Mouse (Mus musculus) forebrain, embryonic 13.5 days (tissue): ENCODE measurements around the gene Cage1. TPM values are rescaled to one million over a fixed set of nuclear protein-coding genes. Genes with fewer than 3 reads are reported as not detected.

ENCODE experiments used
- ATAC-seq: fragments of 200-750 bp; cut with Nextera tagmentation; 2 replicates; pipeline ENCODE4 v1.8.0; 2017
- H3K27ac ChIP-seq: fragments of 300-500 bp; sonication (generic); 2 replicates; pipeline ENCODE4 v1.5.1; 2015; ENCODE audit warnings: inconsistent platforms, mild to moderate bottlenecking, moderate library complexity
- H3K27me3 ChIP-seq: fragments of 300-500 bp; sonication (generic); 2 replicates; pipeline ENCODE4 v1.6.1; 2015; ENCODE audit warnings: mild to moderate bottlenecking, inconsistent platforms
- H3K36me3 ChIP-seq: fragments of 300-500 bp; sonication (generic); 2 replicates; pipeline ENCODE4 v1.6.1; 2015; ENCODE audit warnings: mild to moderate bottlenecking, inconsistent platforms; ENCODE audit not compliant: poor library complexity, severe bottlenecking
- H3K4me1 ChIP-seq: fragments of 300-500 bp; sonication (generic); 2 replicates; pipeline ENCODE4 v1.6.1; 2015; ENCODE audit warnings: inconsistent platforms
- H3K4me2 ChIP-seq: fragments of 300-500 bp; sonication (generic); 2 replicates; pipeline ENCODE4 v1.6.1; 2015; ENCODE audit warnings: inconsistent platforms, mild to moderate bottlenecking, moderate library complexity
- H3K4me3 ChIP-seq: fragments of 300-500 bp; sonication (generic); 2 replicates; pipeline ENCODE4 v1.5.1; 2015; ENCODE audit warnings: mild to moderate bottlenecking, inconsistent platforms
- H3K9ac ChIP-seq: fragments of 300-500 bp; sonication (generic); 2 replicates; pipeline ENCODE4 v1.6.1; 2015; ENCODE audit warnings: mild to moderate bottlenecking, inconsistent platforms
- H3K9me3 ChIP-seq: fragments of 300-500 bp; sonication (generic); replicated peaks from 2 replicates; pipeline ENCODE4 v1.6.1; 2016; ENCODE audit warnings: inconsistent platforms
- WGBS: fragments of 180-500 bp; shearing (Covaris S2); methylation state at CpG from one replicate; pipeline ENCODE4 v1.1.7; 2015; 5-methylcytosine and 5-hydroxymethylcytosine counted together
- microRNA-seq: library from miRNA; unstranded; fragments of <30 nt; microRNA quantifications from one replicate; pipeline ENCODE4, GENCODE M21; 2016
- polyA plus RNA-seq: library from polyadenylated mRNA; unstranded; fragments of >200 nt; fragmentation: Nextera tagmentation; extraction: Ambion mirVana; gene quantifications from 2 replicates; pipeline ENCODE4 v1.2.1, GENCODE M21; 2015

The Cage1 gene
- polyA plus RNA-seq, 1 experiment from 2014 or later: 1.2 TPM

DNA sequence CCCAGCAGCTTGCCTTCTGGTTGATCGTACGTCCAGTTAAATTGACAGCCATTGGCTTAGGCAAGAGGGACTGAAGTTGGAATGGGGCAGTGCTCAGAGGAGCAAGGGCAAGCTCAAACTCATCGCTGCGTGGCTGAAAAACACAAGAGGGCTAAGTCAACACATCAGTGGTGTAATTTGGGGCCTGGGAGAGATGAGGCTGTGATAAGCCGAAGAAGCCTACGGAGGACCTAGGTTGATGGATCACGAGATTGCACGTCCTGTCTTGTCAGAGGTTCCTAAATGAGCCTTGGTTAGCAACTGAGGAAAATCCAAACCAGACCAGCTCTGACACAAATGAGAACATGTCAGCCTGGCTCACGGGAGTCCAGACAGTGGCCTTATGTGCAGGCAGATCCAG is 74.3 kb downstream of the Cage1 start:
- H3K4me1 ChIP-seq: peaks cover 23% of the 10 kb centered on the region
- no peaks in the 10 kb centered on the region for H3K9me3 ChIP-seq
- H3K4me3 ChIP-seq: no peak overlapping the region
- H3K9ac ChIP-seq: no peak overlapping the region
- no peaks in the 10 kb centered on the region for H3K36me3 ChIP-seq
- H3K4me2 ChIP-seq: no peak overlapping the region
- H3K27me3 ChIP-seq: 0 out of 2 replicates have a peak, but pooled peaks cover 7% of the 10 kb centered on the region
- no peak for ATAC-seq
- H3K27ac ChIP-seq: no peak overlapping the region
- 90% methylated on average over 9 of the region's 9 CpGs for WGBS

DNA sequence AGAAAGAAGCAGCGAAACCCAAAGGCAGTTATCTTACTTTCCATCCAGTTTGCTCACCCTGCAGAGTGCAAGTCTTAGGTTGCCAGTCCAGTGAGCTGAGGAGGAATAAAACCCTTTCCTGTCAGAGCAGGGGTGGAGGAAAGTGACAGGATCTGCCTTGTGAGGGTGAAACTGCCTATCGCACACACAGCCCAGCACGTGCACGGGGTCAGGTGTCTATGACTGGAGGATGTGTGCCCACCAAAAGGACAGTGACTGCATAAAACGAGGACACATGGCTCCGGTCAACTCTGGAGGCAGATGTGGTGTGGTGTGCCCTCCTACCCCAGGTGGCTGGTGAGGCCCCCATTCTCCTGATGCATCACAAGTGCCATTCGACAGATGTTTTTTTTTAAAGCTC is 76.9 kb downstream of the Cage1 start:
- Histone ChIP-seq H3K9me3 (no peaks in the 10 kb centered on the region), H3K36me3 (no peaks in the 10 kb centered on the region), H3K4me2 (no peak overlapping the region), H3K27ac (no peak overlapping the region), H3K4me3 (no peak overlapping the region), H3K9ac (no peak overlapping the region), H3K4me1 (peaks cover 15% of the 10 kb centered on the region), H3K27me3 (0 out of 2 replicates have a peak, but pooled peaks cover 7% of the 10 kb centered on the region)
- 91% methylated on average over 7 of the region's 7 CpGs for WGBS
- no peak for ATAC-seq

DNA sequence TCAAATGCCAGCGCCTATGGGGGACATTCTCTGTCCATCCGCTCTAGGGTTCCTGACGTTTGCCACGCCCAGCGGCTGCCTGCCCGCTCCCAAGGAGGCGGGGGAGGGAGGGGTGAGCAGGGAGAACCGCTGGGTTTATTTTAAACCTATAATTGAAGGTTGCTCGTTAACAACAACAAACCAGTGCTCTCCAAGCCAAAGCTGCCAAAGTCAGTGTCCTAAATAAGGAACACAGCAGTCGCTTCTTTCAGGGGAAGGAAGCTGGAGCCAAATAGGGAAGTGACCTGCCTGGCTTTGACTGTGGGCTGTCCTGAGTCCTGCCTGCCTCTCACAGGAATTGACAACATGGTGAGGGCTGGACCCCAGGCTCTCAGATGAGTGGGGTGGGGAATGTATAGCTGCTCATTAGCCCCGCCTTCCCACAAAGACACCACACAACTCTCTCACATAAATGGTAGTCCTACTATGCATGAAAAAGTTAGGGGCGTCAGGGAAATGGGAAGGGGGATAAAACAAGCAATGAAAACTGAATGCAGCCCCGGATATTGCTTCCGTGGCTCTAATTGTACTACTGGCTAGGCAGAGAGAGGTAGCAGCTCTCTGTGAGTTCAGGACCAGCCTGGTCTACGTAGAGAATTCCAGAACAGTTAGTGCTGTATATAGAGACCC is 77.5 kb downstream of the Cage1 start:
- Histone ChIP-seq H3K27ac (no peak overlapping the region), H3K4me2 (no peak overlapping the region), H3K27me3 (0 out of 2 replicates have a peak, but pooled peaks cover 3% of the 10 kb centered on the region), H3K9me3 (no peaks in the 10 kb centered on the region), H3K4me1 (peaks cover 9% of the 10 kb centered on the region), H3K9ac (no peak overlapping the region), H3K36me3 (no peaks in the 10 kb centered on the region), H3K4me3 (no peak overlapping the region)
- no peak for ATAC-seq
- 77% methylated on average over 15 of the region's 15 CpGs for WGBS

DNA sequence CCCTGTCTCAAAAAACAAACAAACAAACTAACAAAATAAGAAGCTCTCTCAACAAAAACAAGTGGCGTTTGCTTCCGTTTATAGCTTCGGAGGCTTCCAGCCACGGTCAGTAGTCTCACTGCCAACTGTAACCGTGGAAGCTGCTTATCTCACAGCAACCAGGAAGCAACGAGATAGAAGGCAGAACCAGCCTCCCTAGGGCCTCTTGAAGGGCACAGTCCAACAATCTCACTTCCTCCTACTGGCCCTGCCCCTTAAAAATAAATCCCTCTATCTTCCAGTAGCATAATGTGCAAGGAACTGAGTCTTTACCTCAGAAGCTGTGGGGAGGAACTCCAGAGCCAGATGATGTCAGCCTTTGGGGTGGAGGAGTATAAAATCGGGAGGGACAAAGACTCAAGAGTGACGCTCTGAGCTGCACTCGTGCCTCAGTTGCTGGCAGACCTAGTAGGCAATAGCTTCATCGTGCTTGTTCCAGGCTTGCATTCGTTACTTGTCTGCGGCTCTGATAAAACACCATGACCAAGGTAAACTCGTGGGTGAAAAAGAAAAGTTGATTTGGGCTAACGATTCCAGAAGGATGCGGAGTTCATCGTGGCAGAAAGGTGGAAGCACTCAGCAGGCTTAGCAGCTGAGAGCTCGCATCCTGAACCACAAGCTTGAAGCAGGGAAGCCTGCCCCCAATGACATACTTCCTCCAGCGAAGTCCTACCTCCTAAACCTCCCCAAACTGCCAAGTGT is 78.2 kb downstream of the Cage1 start:
- H3K27ac ChIP-seq: no peak overlapping the region
- H3K4me3 ChIP-seq: no peak overlapping the region
- H3K27me3 ChIP-seq: no peaks in the 10 kb centered on the region
- no peak for ATAC-seq
- H3K9me3 ChIP-seq: no peaks in the 10 kb centered on the region
- H3K36me3 ChIP-seq: no peaks in the 10 kb centered on the region
- H3K4me1 ChIP-seq: peaks cover 2% of the 10 kb centered on the region; the same call in 1 of the 2 replicates
- H3K9ac ChIP-seq: no peak overlapping the region
- no peak overlapping the region for H3K4me2 ChIP-seq
- WGBS: 88% methylated on average over 18 of the region's 18 CpGs

Small RNA genes lying within 50 kb of the gene (microRNA-seq; reads per million reads assigned to microRNA genes)
- gene Gm27387: not detected

Other genes starting within 250 kb of the Cage1 start
- 77.3 and 77.5 TPM in 2 replicates for gene Ssr1, start 42.9 kb downstream of the Cage1 start, polyA plus RNA-seq
- gene Riok1, start 74 bp downstream of the Cage1 start, polyA plus RNA-seq: 57.2 and 58.2 TPM in 2 replicates
- 0.21 and 0.28 TPM in 2 replicates for gene Dsp, start 114.2 kb upstream of the Cage1 start, polyA plus RNA-seq
- 35.4 and 37.1 TPM in 2 replicates for gene Snrnp48, start 167.9 kb upstream of the Cage1 start, polyA plus RNA-seq